Mouse (Mus musculus) natural killer cell, adult 2 months (primary cell): ENCODE data around the gene Steap3.

Experiments
- DNase-seq, 2 experiments: peaks; one replicate each; pipeline ENCODE4 v3.0.0; 2022; ENCODE audit warnings: low spot score in 2 of 2

The Steap3 gene

GRCm38 (mm10) chr1:120250586-120250985, 21.9 kb downstream of the Steap3 start:
- no peak for DNase-seq

GRCm38 (mm10) chr1:120249842-120250241, 22.7 kb downstream of the Steap3 start:
- DNase-seq = no peak

- DNase-seq = no peak
Observed at GRCm38 (mm10) chr1:120248156-120248555, 24.3 kb downstream of the Steap3 start.

GRCm38 (mm10) chr1:120247351-120247750, 25.2 kb downstream of the Steap3 start:
- no peak for DNase-seq

GRCm38 (mm10) chr1:120246946-120247345, 25.6 kb downstream of the Steap3 start:
- DNase-seq = no peak

- peak; percentile 24 to 54 for DNase-seq
Observed at GRCm38 (mm10) chr1:120245661-120246131, 26.8 kb downstream of the Steap3 start.

- DNase-seq = no peak
Observed at GRCm38 (mm10) chr1:120244646-120245045, 27.9 kb downstream of the Steap3 start.

- DNase-seq = no peak
Observed at GRCm38 (mm10) chr1:120243987-120244386, 28.5 kb downstream of the Steap3 start.

- no peak for DNase-seq
Observed at GRCm38 (mm10) chr1:120237068-120237467, 35.4 kb downstream of the Steap3 start.

- no peak for DNase-seq
Observed at GRCm38 (mm10) chr1:120236424-120236823, 36.1 kb downstream of the Steap3 start.

GRCm38 (mm10) chr1:120235631-120236215, 36.8 kb downstream of the Steap3 start:
- DNase-seq = no peak

GRCm38 (mm10) chr1:120232170-120232569, 40.3 kb downstream of the Steap3 start:
- no peak for DNase-seq

- DNase-seq = no peak
Observed at GRCm38 (mm10) chr1:120231334-120231733, 41.2 kb downstream of the Steap3 start.

- no peak for DNase-seq
Observed at GRCm38 (mm10) chr1:120229723-120230471, 42.6 kb downstream of the Steap3 start.

GRCm38 (mm10) chr1:120223613-120224012, 48.9 kb downstream of the Steap3 start:
- DNase-seq = no peak

GRCm38 (mm10) chr1:120221285-120221684, 51.2 kb downstream of the Steap3 start:
- no peak for DNase-seq

- DNase-seq = no peak
Observed at GRCm38 (mm10) chr1:120220841-120221240, 51.7 kb downstream of the Steap3 start.

- DNase-seq = peak in 1 of 2 experiments; percentile 6
Observed at GRCm38 (mm10) chr1:120208502-120209230, 63.8 kb downstream of the Steap3 start.

GRCm38 (mm10) chr1:120207568-120207967, 64.9 kb downstream of the Steap3 start:
- DNase-seq = no peak

- DNase-seq = no peak
Observed at GRCm38 (mm10) chr1:120204834-120205233, 67.7 kb downstream of the Steap3 start.

GRCm38 (mm10) chr1:120203836-120204235, 68.7 kb downstream of the Steap3 start:
- no peak for DNase-seq

- no peak for DNase-seq
Observed at GRCm38 (mm10) chr1:120202542-120202941, 70.0 kb downstream of the Steap3 start.

GRCm38 (mm10) chr1:120198942-120199341, 73.6 kb downstream of the Steap3 start:
- no peak for DNase-seq
